ENCODE assay signal across 30 mouse cellular contexts in genomic region chr5:136642208-136642607, GRCm38 (mm10). TPM values are rescaled to one million over a fixed set of nuclear protein-coding genes. Genes with fewer than 3 reads are reported as not detected.
DNase-seq lines count a peak whose midpoint lies in the region; ATAC-seq and TF ChIP-seq lines count a peak whose summit lies in the region.
"Had no signal": no experiment of that assay in that cellular context is flagged by ENCODE, and none has a peak within 500 bp of the region (broad histone marks: within the 10 kb centered on the region; RNA-seq: fewer than 3 reads in every experiment).

No protein-coding gene starts in this region.

- no peak for TF ChIP-seq POLR2A in lung, adult 2 months (IDR thresholded peaks at IDR 0.05; ENCODE audit: borderline replicate concordance, extremely low read depth, low read depth, low read length)

- WGBS in embryonic facial prominence, embryonic 13.5 days, result 73% methylated on average over 13 of the region's 13 CpGs
- WGBS in embryonic facial prominence, embryonic 10.5 days, result 81% methylated on average over 13 of the region's 13 CpGs
- 39% methylated on average over 13 of the region's 13 CpGs for WGBS in lung, postnatal 0 days
- WGBS in lung, adult 2 months, result 51% methylated on average over 13 of the region's 13 CpGs

- H3K36me3 ChIP-seq in embryonic facial prominence, embryonic 13.5 days, result no peaks in the 10 kb centered on the region
- H3K36me3 ChIP-seq in embryonic facial prominence, embryonic 10.5 days (replicated peaks), result no peaks in the 10 kb centered on the region
- H3K36me3 ChIP-seq in lung, postnatal 0 days (ENCODE audit: insufficient read depth, low read length), result no peaks in the 10 kb centered on the region
- H3K36me3 ChIP-seq: embryonic facial prominence, embryonic 15.5 days; heart, embryonic 12.5 days; hindbrain, embryonic 12.5 days; midbrain, embryonic 12.5 days; stomach, embryonic 15.5 days had no signal

- H3K27me3 ChIP-seq in embryonic facial prominence, embryonic 13.5 days, result peaks cover 2% of the 10 kb centered on the region; the same call in 1 of the 2 replicates
- no peaks in the 10 kb centered on the region for H3K27me3 ChIP-seq in embryonic facial prominence, embryonic 10.5 days (replicated peaks; ENCODE audit: low read depth, poor library complexity, severe bottlenecking)
- H3K27me3 ChIP-seq in lung, postnatal 0 days (replicated peaks; ENCODE audit: insufficient read depth, low read length), result no peaks in the 10 kb centered on the region
- H3K27me3 ChIP-seq: heart, embryonic 12.5 days; hindbrain, embryonic 12.5 days; midbrain, embryonic 12.5 days; stomach, embryonic 15.5 days had no signal

- no peak overlapping the region for H3K9ac ChIP-seq in embryonic facial prominence, embryonic 13.5 days
- H3K9ac ChIP-seq in lung, postnatal 0 days (replicated peaks; ENCODE audit: low read depth), result no peak overlapping the region
- H3K9ac ChIP-seq: embryonic facial prominence, embryonic 15.5 days; heart, embryonic 12.5 days; hindbrain, embryonic 12.5 days; midbrain, embryonic 12.5 days; stomach, embryonic 15.5 days had no signal

- no peak overlapping the region for H3K4me3 ChIP-seq in embryonic facial prominence, embryonic 13.5 days
- no peak overlapping the region for H3K4me3 ChIP-seq in embryonic facial prominence, embryonic 10.5 days
- H3K4me3 ChIP-seq in lung, postnatal 0 days (ENCODE audit: low read depth, low read length), result no peak overlapping the region
- H3K4me3 ChIP-seq in lung, adult 2 months (replicated peaks; ENCODE audit: extremely low read depth, low read depth, low read length), result no peak overlapping the region
- H3K4me3 ChIP-seq: embryonic facial prominence, embryonic 15.5 days; heart, embryonic 12.5 days; hindbrain, embryonic 12.5 days; midbrain, embryonic 12.5 days; myocyte; stomach, embryonic 15.5 days had no signal

- H3K27ac ChIP-seq in embryonic facial prominence, embryonic 13.5 days, result no peak overlapping the region
- no peak overlapping the region for H3K27ac ChIP-seq in embryonic facial prominence, embryonic 10.5 days (replicated peaks)
- no peak overlapping the region for H3K27ac ChIP-seq in lung, postnatal 0 days (ENCODE audit: low read length)
- H3K27ac ChIP-seq: embryonic facial prominence, embryonic 15.5 days; hindbrain, embryonic 12.5 days; midbrain, embryonic 12.5 days; stomach, embryonic 15.5 days had no signal

- TF ChIP-seq CTCF in lung, postnatal 0 days (IDR thresholded peaks at IDR 0.05), result no peak
- no peak for TF ChIP-seq CTCF in lung, adult 2 months (IDR thresholded peaks at IDR 0.05; ENCODE audit: insufficient read depth, low read length)

- no peaks in the 10 kb centered on the region for H3K9me3 ChIP-seq in embryonic facial prominence, embryonic 13.5 days
- no peaks in the 10 kb centered on the region for H3K9me3 ChIP-seq in embryonic facial prominence, embryonic 10.5 days
- H3K9me3 ChIP-seq in lung, postnatal 0 days (ENCODE audit: low read length), result no peaks in the 10 kb centered on the region
- H3K9me3 ChIP-seq: embryonic facial prominence, embryonic 15.5 days; heart, embryonic 12.5 days; hindbrain, embryonic 12.5 days; midbrain, embryonic 12.5 days; stomach, embryonic 15.5 days had no signal

- H3K4me1 ChIP-seq in embryonic facial prominence, embryonic 13.5 days, result peaks cover 13% of the 10 kb centered on the region
- peaks cover 14% of the 10 kb centered on the region for H3K4me1 ChIP-seq in embryonic facial prominence, embryonic 10.5 days
- H3K4me1 ChIP-seq in lung, postnatal 0 days (ENCODE audit: insufficient read depth, low read depth, low read length), result no peaks in the 10 kb centered on the region
- peaks cover 3% of the 10 kb centered on the region; the same call in 1 of the 2 replicates for H3K4me1 ChIP-seq in lung, adult 2 months (ENCODE audit: control insufficient read depth, insufficient read depth, low read length)
- H3K4me1 ChIP-seq: heart, embryonic 12.5 days; midbrain, embryonic 12.5 days had no signal

- TF ChIP-seq EP300 in lung, postnatal 0 days (IDR thresholded peaks at IDR 0.05), result no peak

- no peak overlapping the region for H3K4me2 ChIP-seq in embryonic facial prominence, embryonic 13.5 days
- no peak overlapping the region for H3K4me2 ChIP-seq in lung, postnatal 0 days (replicated peaks; ENCODE audit: low read depth, low read length)
- H3K4me2 ChIP-seq: embryonic facial prominence, embryonic 15.5 days; heart, embryonic 12.5 days; hindbrain, embryonic 12.5 days; midbrain, embryonic 12.5 days; stomach, embryonic 15.5 days had no signal

- DNase-seq in embryonic facial prominence, embryonic 10.5 days (ENCODE audit: low spot score), result no peak
- peak; percentile 89 for DNase-seq in lung, postnatal 0 days (ENCODE audit: low spot score)
- DNase-seq in lung, adult 2 months, result no peak
- DNase-seq in lung, postnatal 10 days, result peak; percentile 63
- no peak for DNase-seq in thymus, postnatal 25 days
- no peak for DNase-seq in T-cell, adult 2 months (ENCODE audit: low spot score)
- DNase-seq: adrenal gland, adult 8-10 months; cerebellum, adult 11 months; cerebellum, postnatal 10 days; heart, postnatal 14 days; kidney, adult 18-20 months; kidney, postnatal 10 days; right cerebral cortex, postnatal 25 days; thymus, adult 2 months had no signal

- ATAC-seq in embryonic facial prominence, embryonic 13.5 days (ENCODE audit: insufficient number of reproducible peaks, insufficient read depth, low FRiP score, low TSS enrichment, low read depth), result 0 out of 2 replicates have a peak, but pooled peaks have one; percentile 49
- peak; percentile 89 for ATAC-seq in lung, postnatal 0 days
- peak; percentile 76 for ATAC-seq in monocyte, adult 5-6 weeks (replicated peaks; ENCODE audit: insufficient number of reproducible peaks, low FRiP score, low TSS enrichment, poor library complexity, severe bottlenecking)
- ATAC-seq: forebrain, embryonic 16.5 days had no signal

RNA-seq across cellular contexts. Expression of gene Myl10, which starts 50.7 kb away (rescaled TPM):
- polyA plus RNA-seq in embryonic facial prominence, embryonic 13.5 days (2015; fragmentation: Nextera tagmentation; extraction: Ambion mirVana), result not detected in 2 replicates
- not detected in 2 replicates for polyA plus RNA-seq in embryonic facial prominence, embryonic 10.5 days (2016; fragmentation: Nextera tagmentation; extraction: Ambion mirVana)
- not detected in 2 replicates for polyA plus RNA-seq in lung, postnatal 0 days (2015; fragmentation: Nextera tagmentation; extraction: Ambion mirVana)
- polyA plus RNA-seq in lung, adult 2 months (2012; rRNA removed), result not detected in 2 replicates
- not detected in 3 replicates for total RNA-seq in monocyte, adult 5-6 weeks (2017)
- total RNA-seq: adrenal gland, adult 8-10 months; CH12.LX; heart, postnatal 14 days; layer of hippocampus, adult 18-20 months; layer of hippocampus, postnatal 25 days; left cerebral cortex, postnatal 14 days had no signal
- polyA plus RNA-seq: embryonic facial prominence, embryonic 15.5 days; forebrain, embryonic 16.5 days; heart, embryonic 12.5 days; hindbrain, embryonic 12.5 days; limb, embryonic 14.5 days; liver, embryonic 16.5 days; midbrain, embryonic 12.5 days; spleen, adult 2 months had no signal

Comparison
In these comparisons a context has a peak if more than half of its experiments do, and no peak if none do; other contexts are left out.
1. DNase-seq: peak in lung, postnatal 0 days (single experiment) and lung, postnatal 10 days (single experiment); none in embryonic facial prominence, embryonic 10.5 days (single experiment), lung, adult 2 months (single experiment), thymus, postnatal 25 days (single experiment) and T-cell, adult 2 months (single experiment).
2. Peak in every context shown above with its lines, with median percentiles within 50 percentile points of each other: ATAC-seq.